Mouse (Mus musculus) adrenal gland, adult 2 months (tissue): ENCODE data around the gene Gm16181. TPM values are rescaled to one million over a fixed set of nuclear protein-coding genes. Genes with fewer than 3 reads are reported as not detected.

Experiments used
- DNase-seq: peaks from one replicate; pipeline ENCODE4 v3.0.0; 2021
- microRNA-seq, 2 experiments: library from miRNA; unstranded; fragments of <30 nt; microRNA quantifications; one replicate each; pipeline ENCODE4 v1.2.0; 2021
- polyA plus RNA-seq: library from polyadenylated mRNA; depleted of rRNA; stranded (reverse); fragments of >200 nt; gene quantifications from 2 replicates; pipeline ENCODE4 v1.2.3, GENCODE M21; 2012; rRNA removed
- total RNA-seq, 2 experiments: library from RNA; stranded (reverse); gene quantifications; 2 replicates each; pipeline ENCODE4 v1.2.3; 2021

Gm16181 gene
- total and polyA plus RNA-seq, 3 experiments = 1.3 TPM; not detected in 2

- DNase-seq = no peak
Observed at GRCm38 (mm10) chr17:35272249-35272648, 51.6 kb downstream of the Gm16181 start.

Small RNAs within 50 kb of the gene (microRNA-seq; reads per million reads assigned to microRNA genes)
- 0 reads per million in 2 experiments for gene Mir6973a
- gene Mir6974 = 0 reads per million in 2 experiments
- 0 reads per million in 2 experiments for gene Mir6975
- gene Mir8094 = 0 reads per million in 2 experiments

Other genes starting within 250 kb of the Gm16181 start
Only the 30 nearest of the 38 such genes appear.
- under 1 TPM in 1 of 2 experiments, not detected in 1; 0.79 TPM for gene Sapcd1, start 192.8 kb upstream of the Gm16181 start, total RNA-seq
- 0.83 and 2.0 TPM in 2 replicates for gene Sapcd1, start 192.8 kb upstream of the Gm16181 start, polyA plus RNA-seq
- under 1 TPM; 0.75 to 0.93 TPM for gene Msh5, start 174.1 kb upstream of the Gm16181 start, total RNA-seq
- gene Msh5, start 174.1 kb upstream of the Gm16181 start, polyA plus RNA-seq = 1.3 and 1.7 TPM in 2 replicates
- 100 to 1,000 TPM in 1 of 2 experiments, 10 to 100 TPM in 1; 80.8 to 136 TPM for gene Clic1, start 170.9 kb upstream of the Gm16181 start, total RNA-seq
- gene Clic1, start 170.9 kb upstream of the Gm16181 start, polyA plus RNA-seq = 62.2 and 64.1 TPM in 2 replicates
- 10 to 100 TPM in 1 of 2 experiments, 1 to 10 TPM in 1; 7.2 to 26.6 TPM for gene Ddah2, start 161.8 kb upstream of the Gm16181 start, total RNA-seq
- 25.9 and 35.6 TPM in 2 replicates for gene Ddah2, start 161.8 kb upstream of the Gm16181 start, polyA plus RNA-seq
- not detected for gene Ly6g6c, start 155.4 kb upstream of the Gm16181 start, total RNA-seq
- not detected in 2 replicates for gene Ly6g6c, start 155.4 kb upstream of the Gm16181 start, polyA plus RNA-seq
- gene Mpig6b, start 154.7 kb upstream of the Gm16181 start, total RNA-seq = not detected
- 0.06 TPM in 1 of 2 replicates, not detected in the other for gene Mpig6b, start 154.7 kb upstream of the Gm16181 start, polyA plus RNA-seq
- not detected for gene Ly6g6e, start 143.9 kb upstream of the Gm16181 start, total RNA-seq
- 0.21 and 0.34 TPM in 2 replicates for gene Ly6g6e, start 143.9 kb upstream of the Gm16181 start, polyA plus RNA-seq
- under 1 TPM in 1 of 2 experiments, not detected in 1; 0.45 TPM for gene Ly6g6d, start 142.8 kb upstream of the Gm16181 start, total RNA-seq
- 0.57 and 1.1 TPM in 2 replicates for gene Ly6g6d, start 142.8 kb upstream of the Gm16181 start, polyA plus RNA-seq
- not detected for gene Ly6g6f, start 135.2 kb upstream of the Gm16181 start, total RNA-seq
- gene Ly6g6f, start 135.2 kb upstream of the Gm16181 start, polyA plus RNA-seq = not detected in 2 replicates
- 10 to 100 TPM; 71.8 to 95.8 TPM for gene Abhd16a, start 131.6 kb upstream of the Gm16181 start, total RNA-seq
- 219 and 291 TPM in 2 replicates for gene Abhd16a, start 131.6 kb upstream of the Gm16181 start, polyA plus RNA-seq
- not detected for gene Ly6g5c, start 112.6 kb upstream of the Gm16181 start, total RNA-seq
- gene Ly6g5c, start 112.6 kb upstream of the Gm16181 start, polyA plus RNA-seq = not detected in 2 replicates
- gene Ly6g5b, start 105.4 kb upstream of the Gm16181 start, total RNA-seq = under 1 TPM; 0.23 to 0.35 TPM
- gene Ly6g5b, start 105.4 kb upstream of the Gm16181 start, polyA plus RNA-seq = 0.42 and 0.52 TPM in 2 replicates
- 10 to 100 TPM; 12.4 to 12.8 TPM for gene Gpank1, start 99.4 kb upstream of the Gm16181 start, total RNA-seq
- gene Gpank1, start 99.4 kb upstream of the Gm16181 start, polyA plus RNA-seq = 13.3 and 15.8 TPM in 2 replicates
- 100 to 1,000 TPM; 212 to 337 TPM for gene Csnk2b, start 98.8 kb upstream of the Gm16181 start, total RNA-seq
- gene Csnk2b, start 98.8 kb upstream of the Gm16181 start, polyA plus RNA-seq = 358 and 360 TPM in 2 replicates
- 10 to 100 TPM; 23.4 to 32.0 TPM for gene D17H6S53E, start 94.5 kb upstream of the Gm16181 start, total RNA-seq
- 27.7 and 45.5 TPM in 2 replicates for gene D17H6S53E, start 94.5 kb upstream of the Gm16181 start, polyA plus RNA-seq
- gene Apom, start 88.8 kb upstream of the Gm16181 start, total RNA-seq = under 1 TPM in 1 of 2 experiments, not detected in 1; 0.78 TPM
- 0.22 TPM in 1 of 2 replicates, not detected in the other for gene Apom, start 88.8 kb upstream of the Gm16181 start, polyA plus RNA-seq
- gene Bag6, start 85.7 kb upstream of the Gm16181 start, total RNA-seq = 100 to 1,000 TPM; 389 to 403 TPM
- 433 and 470 TPM in 2 replicates for gene Bag6, start 85.7 kb upstream of the Gm16181 start, polyA plus RNA-seq
- gene Prrc2a, start 55.9 kb upstream of the Gm16181 start, total RNA-seq = 100 to 1,000 TPM; 205 to 258 TPM
- 598 and 625 TPM in 2 replicates for gene Prrc2a, start 55.9 kb upstream of the Gm16181 start, polyA plus RNA-seq
- gene Aif1, start 44.8 kb upstream of the Gm16181 start, total RNA-seq = 1 to 10 TPM; 3.4 to 6.4 TPM
- gene Aif1, start 44.8 kb upstream of the Gm16181 start, polyA plus RNA-seq = 0.30 and 0.46 TPM in 2 replicates
- 1 to 10 TPM; 5.0 to 7.6 TPM for gene Lst1, start 32.4 kb upstream of the Gm16181 start, total RNA-seq
- 3.6 and 4.6 TPM in 2 replicates for gene Lst1, start 32.4 kb upstream of the Gm16181 start, polyA plus RNA-seq
- gene Ltb, start 26.4 kb upstream of the Gm16181 start, total RNA-seq = 1 to 10 TPM; 1.8 to 7.7 TPM
- 5.8 and 8.5 TPM in 2 replicates for gene Ltb, start 26.4 kb upstream of the Gm16181 start, polyA plus RNA-seq
- under 1 TPM; 0.35 to 0.52 TPM for gene Tnf, start 18.8 kb upstream of the Gm16181 start, total RNA-seq
- gene Tnf, start 18.8 kb upstream of the Gm16181 start, polyA plus RNA-seq = 0.62 and 1.0 TPM in 2 replicates
- gene Lta, start 15.5 kb upstream of the Gm16181 start, total RNA-seq = under 1 TPM; 0.26 to 0.35 TPM
- gene Lta, start 15.5 kb upstream of the Gm16181 start, polyA plus RNA-seq = 0.18 and 0.33 TPM in 2 replicates
- 1 to 10 TPM; 5.6 to 5.7 TPM for gene Atp6v1g2, start 12.8 kb downstream of the Gm16181 start, total RNA-seq
- gene Atp6v1g2, start 12.8 kb downstream of the Gm16181 start, polyA plus RNA-seq = 7.2 and 8.5 TPM in 2 replicates
- gene Nfkbil1, start 15.0 kb downstream of the Gm16181 start, total RNA-seq = 10 to 100 TPM; 14.1 to 19.4 TPM
- 52.3 and 57.6 TPM in 2 replicates for gene Nfkbil1, start 15.0 kb downstream of the Gm16181 start, polyA plus RNA-seq
- 100 to 1,000 TPM; 192 to 200 TPM for gene Ddx39b, start 20.9 kb downstream of the Gm16181 start, total RNA-seq
- gene Ddx39b, start 20.9 kb downstream of the Gm16181 start, polyA plus RNA-seq = 164 and 180 TPM in 2 replicates
- gene H2-D1, start 41.9 kb downstream of the Gm16181 start, total RNA-seq = 100 to 1,000 TPM; 172 to 281 TPM
- gene H2-D1, start 41.9 kb downstream of the Gm16181 start, polyA plus RNA-seq = 473 and 543 TPM in 2 replicates
- 1 to 10 TPM in 1 of 2 experiments, under 1 TPM in 1; 0.98 to 3.6 TPM for gene H2-Q1, start 99.6 kb downstream of the Gm16181 start, total RNA-seq
- gene H2-Q1, start 99.6 kb downstream of the Gm16181 start, polyA plus RNA-seq = 0.04 TPM in 1 of 2 replicates, not detected in the other
- 1 to 10 TPM in 1 of 2 experiments, under 1 TPM in 1; 0.61 to 2.5 TPM for gene H2-Q2, start 121.4 kb downstream of the Gm16181 start, total RNA-seq
- 0.27 TPM in 1 of 2 replicates, not detected in the other for gene H2-Q2, start 121.4 kb downstream of the Gm16181 start, polyA plus RNA-seq
- gene H2-Q4, start 158.8 kb downstream of the Gm16181 start, total RNA-seq = 10 to 100 TPM; 21.1 to 28.8 TPM
- 183 and 203 TPM in 2 replicates for gene H2-Q4, start 158.8 kb downstream of the Gm16181 start, polyA plus RNA-seq